Mouse (Mus musculus): ENCODE data around the gene Ube2j2.

GRCm38 (mm10) chr4:155992906-155993547 is 49.4 kb downstream of the Ube2j2 start:
- TF ChIP-seq CTCF (IDR thresholded peaks at IDR 0.05) (peak; percentile 43; the same call in 1 of the 2 replicates), EP300 (IDR thresholded peaks at IDR 0.05) (no peak)

Measured in lung, postnatal 0 days (tissue).